Mouse (Mus musculus) left cerebral cortex, postnatal 25 days (tissue): Measurements from ENCODE around the gene Mphosph9. TPM values are rescaled to one million over a fixed set of nuclear protein-coding genes. Genes with fewer than 3 reads are reported as not detected.

Source experiments
- DNase-seq, 2 experiments: peaks; one replicate each; pipeline ENCODE4 v3.0.0; 2022; ENCODE audit warnings: low spot score in 2 of 2, mixed read lengths in 1 of 2
- intact Hi-C: fragments of 180-260 bp; cut with DNase I; formaldehyde crosslinking; loops from one replicate; pipeline ENCODE4 v1.15.1; 2025
- total RNA-seq, 2 experiments: library from RNA; stranded (reverse); gene quantifications; 2 replicates each; pipeline ENCODE4 v1.2.3; 2021

The Mphosph9 gene
- total RNA-seq, 2 experiments from 2014 or later, result 17.5 to 23.1 TPM

DNA sequence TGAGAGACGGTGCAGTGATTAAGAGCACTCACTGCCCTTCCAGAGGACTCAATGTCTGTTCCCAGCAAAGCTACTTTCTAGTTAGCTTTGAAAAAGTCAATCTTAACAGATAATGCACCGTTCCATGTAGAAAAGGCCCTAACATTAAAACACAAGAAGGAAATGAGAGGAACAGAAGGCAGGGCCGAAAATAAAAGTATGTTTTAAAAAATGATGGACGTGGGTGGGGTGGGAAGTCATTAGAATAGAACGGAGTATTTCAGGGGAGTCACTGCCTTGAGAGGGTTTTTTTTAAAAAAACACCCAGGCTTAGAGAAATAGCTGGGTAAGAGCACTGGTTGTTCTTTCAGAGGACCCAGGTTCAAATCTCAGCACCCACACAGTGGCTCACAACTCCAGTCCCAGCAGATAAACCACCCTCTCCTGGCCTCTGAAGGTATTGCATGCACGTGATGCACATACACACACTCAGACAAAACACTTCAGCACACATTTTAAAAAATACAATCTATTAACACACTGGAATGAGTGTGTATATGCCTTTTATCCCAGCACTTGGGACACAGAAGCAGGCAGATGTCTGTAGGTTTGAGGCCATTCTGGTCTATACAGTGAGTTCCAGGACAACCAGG is 40.0 kb downstream of the Mphosph9 start:
- DNase-seq, result peak in 1 of 2 experiments; percentile 90

DNA sequence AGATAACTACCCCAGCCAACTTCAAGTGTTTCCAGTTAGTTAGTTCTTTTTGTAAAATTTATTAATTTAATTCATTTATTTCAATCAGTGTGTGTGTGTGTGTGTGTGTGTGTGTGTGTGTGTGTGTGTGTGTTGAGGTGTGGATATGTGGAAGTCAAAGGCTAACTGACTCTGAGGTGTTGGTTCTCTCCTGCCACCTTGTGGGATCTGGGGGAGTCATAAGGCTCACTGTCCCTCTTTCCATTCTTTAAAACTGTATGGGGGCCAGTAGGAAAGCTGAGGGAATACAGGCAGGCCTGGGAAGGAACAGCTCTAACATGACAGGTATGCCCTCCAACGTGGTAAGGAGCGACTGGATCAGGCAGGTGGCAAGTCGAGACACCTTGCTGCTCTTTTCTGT is 43.4 kb downstream of the Mphosph9 start:
- DNase-seq, result no peak

More for the DNA sequence above, 40.0 kb downstream of the Mphosph9 start:
- intact Hi-C loops, result loop anchor here (5.0 kb wide), 2 partner anchors 35 to 125 kb away; no protein-coding TSS in a partner anchor

DNA sequence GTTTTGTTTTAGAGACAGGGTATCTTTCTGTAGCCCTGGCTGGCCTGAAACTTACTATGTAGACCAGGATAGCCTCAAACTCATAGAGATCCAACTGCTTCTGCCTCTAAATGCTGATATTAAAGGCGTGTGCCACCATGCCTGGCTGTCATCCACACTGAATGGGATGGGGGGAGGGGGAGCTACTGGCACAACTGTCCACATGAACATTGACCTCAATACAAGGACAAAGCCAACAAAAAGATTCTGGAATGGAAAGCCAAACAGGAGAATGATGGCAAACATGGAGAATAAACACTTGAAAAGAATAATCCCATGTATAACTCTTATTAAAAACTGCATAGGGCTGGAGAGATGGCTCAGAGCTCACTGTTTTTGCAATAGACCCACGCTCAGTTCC is 44.9 kb downstream of the Mphosph9 start:
- intact Hi-C loops, result no loop called here
- no peak for DNase-seq

More for the DNA sequence above, 43.4 kb downstream of the Mphosph9 start:
- intact Hi-C loops, result no loop called here

DNA sequence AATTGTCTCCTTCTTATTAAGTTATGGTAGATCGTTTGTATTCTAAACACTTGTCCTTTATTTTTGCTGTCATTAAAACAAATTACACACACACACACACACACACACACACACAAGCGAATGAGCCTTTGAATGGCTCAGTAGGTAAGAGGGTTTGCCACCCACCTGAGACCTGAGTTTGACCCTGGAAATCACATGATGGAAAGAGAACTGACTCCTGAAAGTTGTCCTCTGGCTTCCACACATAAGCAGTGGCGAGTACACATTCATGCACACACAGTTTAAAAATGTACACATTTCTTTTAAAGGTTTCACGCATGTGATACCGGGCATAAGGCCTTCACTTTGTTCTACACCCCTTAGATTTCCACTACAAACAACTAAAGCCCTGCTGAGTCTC is 57.5 kb downstream of the Mphosph9 start:
- intact Hi-C loops, result no loop called here
- DNase-seq, result no peak

GRCm38 (mm10) chr5:124269661-124270060 is 58.1 kb downstream of the Mphosph9 start:
- peak in 1 of 2 experiments; percentile 11 for DNase-seq
- intact Hi-C loops, result no loop called here

GRCm38 (mm10) chr5:124267652-124268051 is 60.1 kb downstream of the Mphosph9 start:
- intact Hi-C loops, result no loop called here
- no peak for DNase-seq

GRCm38 (mm10) chr5:124266821-124267220 is 61.0 kb downstream of the Mphosph9 start:
- no peak for DNase-seq
- intact Hi-C loops, result no loop called here

DNA sequence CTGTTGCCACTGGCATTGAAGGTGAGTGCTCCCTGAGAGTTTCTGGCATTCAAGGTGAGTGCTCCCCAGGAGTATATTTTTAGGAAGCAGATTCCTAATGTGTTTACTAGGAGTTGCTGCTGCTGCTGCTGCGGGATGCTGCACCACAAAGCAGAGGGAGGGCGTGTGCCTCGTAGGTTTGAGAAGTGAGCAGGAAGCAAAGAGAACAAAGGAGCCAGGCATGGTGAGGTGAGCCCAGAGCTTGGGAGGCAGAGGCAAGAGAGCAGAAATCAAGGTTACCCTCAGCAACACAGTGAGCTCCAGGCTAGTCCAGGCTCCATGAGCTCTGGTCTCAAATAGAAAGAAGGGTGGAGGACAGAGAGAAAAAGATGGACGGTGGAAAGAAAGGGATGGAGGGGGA is 64.5 kb downstream of the Mphosph9 start:
- no peak for DNase-seq
- intact Hi-C loops, result no loop called here

DNA sequence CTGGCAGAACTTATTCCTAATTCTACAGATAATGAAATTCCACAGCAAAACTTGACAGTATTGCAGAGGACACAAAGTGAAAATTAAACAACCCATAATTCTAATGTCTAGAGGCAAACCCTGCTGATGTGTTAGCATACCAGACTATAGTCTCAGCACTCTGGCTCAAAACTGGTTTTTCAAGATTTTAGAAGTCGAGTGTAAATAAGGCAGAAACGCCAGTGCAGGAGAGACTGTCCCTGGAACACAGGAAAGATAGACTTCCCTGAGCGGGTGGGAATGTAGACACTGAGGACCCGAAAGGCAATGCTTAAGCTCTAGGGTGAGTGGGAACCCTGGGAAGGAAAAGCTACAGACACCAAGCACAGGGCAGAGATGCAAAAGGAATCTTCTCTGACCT is 65.7 kb downstream of the Mphosph9 start:
- intact Hi-C loops, result no loop called here
- DNase-seq, result no peak

DNA sequence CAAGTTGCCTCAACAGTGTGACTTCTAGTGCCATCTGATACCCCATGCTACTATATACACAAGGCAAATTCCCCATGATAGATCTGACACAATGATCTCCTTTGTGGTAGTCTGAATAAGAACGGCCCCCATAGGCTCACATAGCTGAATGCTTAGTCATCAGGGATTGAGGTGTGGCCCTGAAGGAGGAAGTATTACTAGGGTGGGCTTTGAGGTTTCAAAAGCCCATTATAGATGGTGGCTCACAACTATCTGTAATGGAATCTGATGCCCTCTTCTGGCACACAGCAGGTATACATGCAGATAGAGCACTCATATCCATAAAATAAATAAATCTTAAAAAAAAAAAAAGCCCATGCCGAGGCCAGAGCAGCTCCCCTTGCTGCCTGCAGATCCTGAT is 68.6 kb downstream of the Mphosph9 start:
- no peak for DNase-seq
- intact Hi-C loops, result loop anchor here (5.0 kb wide), 1 partner anchor 97 kb away; no protein-coding TSS in a partner anchor

DNA sequence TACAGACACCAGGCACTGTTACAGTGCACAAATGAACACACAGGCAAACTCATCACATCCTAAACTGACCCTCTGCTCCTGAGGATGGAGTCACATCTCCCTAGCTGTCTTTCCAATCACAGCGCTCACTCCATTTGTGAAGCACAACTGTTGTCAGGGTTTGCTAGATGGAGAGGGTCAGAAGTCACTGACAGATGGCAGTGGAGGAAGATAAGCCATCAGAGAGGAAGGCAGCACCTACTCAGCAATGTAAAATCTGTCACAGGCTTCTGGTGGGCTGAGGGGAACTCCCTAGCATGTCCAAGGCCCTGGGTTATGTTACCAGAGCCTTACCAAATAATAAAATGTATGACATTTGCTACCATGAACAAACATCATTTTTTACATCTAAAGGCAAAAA is 69.7 kb downstream of the Mphosph9 start:
- DNase-seq, result no peak
- intact Hi-C loops, result loop anchor here (5.0 kb wide), 1 partner anchor 96 kb away; no protein-coding TSS in a partner anchor

GRCm38 (mm10) chr5:124255141-124255540 is 72.6 kb downstream of the Mphosph9 start:
- DNase-seq, result no peak
- intact Hi-C loops, result loop anchor here (5.0 kb wide), 1 partner anchor 93 kb away; no protein-coding TSS in a partner anchor

DNA sequence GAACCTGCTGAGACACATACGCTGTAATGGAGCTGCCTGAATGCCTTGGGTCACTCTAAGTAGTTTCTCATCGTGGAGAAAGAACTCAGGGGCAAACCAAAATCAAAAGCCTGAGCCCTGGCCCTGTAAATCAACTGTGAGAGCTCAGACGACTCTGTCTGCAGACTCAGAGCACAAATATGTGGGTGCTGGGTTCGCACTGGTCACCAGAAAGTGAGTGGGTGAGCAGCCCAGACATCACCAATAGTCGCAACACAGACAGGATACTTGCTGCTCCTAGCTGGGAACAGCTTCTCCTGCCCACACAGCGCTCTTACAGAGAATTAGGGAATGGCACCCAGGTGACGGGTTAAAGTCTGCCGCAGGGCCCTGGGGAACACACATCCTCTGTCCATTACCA is 74.2 kb downstream of the Mphosph9 start:
- intact Hi-C loops, result loop anchor here (2.0 to 5.0 kb wide), 2 partner anchors 34 to 35 kb away; no protein-coding TSS in a partner anchor
- DNase-seq, result no peak

DNA sequence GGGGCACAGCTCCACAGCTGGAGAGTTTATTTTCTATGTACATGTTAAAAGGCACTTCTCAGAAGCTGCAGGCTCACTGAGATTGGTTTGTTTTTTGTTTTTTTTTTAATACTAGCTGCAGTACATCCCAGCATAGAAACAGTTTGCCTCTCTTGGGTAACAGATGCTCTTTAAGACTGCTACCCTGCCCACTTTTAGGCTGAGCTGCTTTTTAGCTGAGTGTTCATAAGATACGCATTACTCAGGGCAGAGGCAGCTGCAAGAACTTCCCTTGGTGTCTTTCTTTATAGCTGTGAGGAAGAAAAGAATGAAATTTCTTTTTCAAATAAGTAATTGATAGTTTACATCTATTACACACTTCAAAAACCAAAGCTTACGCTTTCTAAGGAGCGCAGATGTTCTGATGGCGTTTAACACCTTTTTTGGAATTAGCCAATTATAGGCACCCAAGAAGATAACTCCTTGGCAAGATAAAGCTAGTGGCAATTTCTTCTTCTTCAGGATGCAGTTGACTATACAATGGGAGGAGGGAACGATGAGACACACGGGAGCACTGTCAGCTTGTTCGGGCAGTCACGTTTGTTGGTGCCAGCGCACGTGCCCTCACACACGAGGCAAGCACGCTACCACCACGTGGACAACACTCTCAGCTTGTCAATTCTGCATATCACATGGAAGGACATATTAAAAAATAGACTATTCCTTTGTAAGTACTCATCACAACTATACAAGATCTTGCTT is 75.0 kb downstream of the Mphosph9 start:
- intact Hi-C loops, result loop anchor here (2.0 to 5.0 kb wide), 2 partner anchors 34 to 35 kb away; no protein-coding TSS in a partner anchor
- peak in 1 of 2 experiments; percentile 68 for DNase-seq

- intact Hi-C loops, result loop anchor here (5.0 kb wide), 1 partner anchor 36 kb away; no protein-coding TSS in a partner anchor
Measured at GRCm38 (mm10) chr5:124251070-124251469, 76.7 kb downstream of the Mphosph9 start.

DNA sequence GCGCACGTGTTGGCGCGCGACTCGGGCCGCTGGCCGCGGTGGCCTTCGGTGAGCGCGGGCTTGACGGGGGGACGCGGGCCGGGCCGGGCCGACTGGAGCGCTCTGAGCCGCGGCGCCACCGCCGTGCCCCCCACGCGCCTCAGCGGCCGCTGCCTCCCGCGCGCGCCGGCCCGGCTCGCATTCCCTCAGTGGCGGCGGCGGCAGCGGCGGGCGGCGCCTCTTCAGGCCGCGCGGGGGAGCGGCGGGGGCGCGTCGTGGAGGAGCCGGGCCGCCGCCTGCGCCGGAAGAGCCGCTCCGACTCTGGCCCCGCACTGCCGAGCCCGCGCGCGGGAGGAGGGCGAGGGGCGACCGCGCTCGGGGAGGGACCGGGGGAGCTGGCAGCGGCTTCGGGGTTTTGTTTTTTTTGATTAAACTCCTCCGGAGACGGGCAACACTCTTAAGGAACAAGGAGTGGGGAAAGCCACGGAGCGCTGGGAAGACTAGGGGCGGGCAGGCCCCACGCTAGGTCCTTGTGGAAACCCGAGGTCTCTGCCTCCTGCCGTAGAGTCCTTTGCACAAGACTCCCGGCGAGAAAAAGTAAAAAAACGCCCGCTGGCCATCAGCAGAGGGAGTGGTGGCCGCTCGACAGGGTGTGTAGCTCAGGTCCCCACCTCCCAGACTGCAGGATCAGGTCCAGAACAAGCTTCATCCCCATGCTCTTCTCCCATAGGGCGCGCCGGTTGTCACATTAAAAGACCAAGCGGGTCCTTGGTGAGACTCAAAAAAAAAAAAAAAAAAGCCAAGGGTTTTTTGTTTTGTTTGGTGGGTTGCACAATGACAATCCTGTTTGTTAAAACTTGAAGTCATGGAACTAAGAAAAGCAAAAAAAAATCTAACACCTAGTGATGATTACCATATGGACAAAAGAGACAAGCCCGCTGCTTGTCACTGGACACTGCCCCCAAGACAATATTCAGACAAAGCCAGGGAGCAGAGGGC is 77.9 kb downstream of the Mphosph9 start, which contains the start of gene Pitpnm2:
Gene Pitpnm2 (minus strand): TSS at position 147 of the 978 bp plus-strand sequence.
- peak in 1 of 2 experiments; percentile 52 for DNase-seq
- intact Hi-C loops, result loop anchor here (2.0 to 5.0 kb wide), 2 partner anchors 37 to 63 kb away; no protein-coding TSS in a partner anchor

More at GRCm38 (mm10) chr5:124251070-124251469, 76.7 kb downstream of the Mphosph9 start:
- DNase-seq, result no peak

GRCm38 (mm10) chr5:124248845-124249613 is 78.7 kb downstream of the Mphosph9 start:
- intact Hi-C loops, result loop anchor here (2.0 kb wide), 1 partner anchor 62 kb away; no protein-coding TSS in a partner anchor
- peak in 1 of 2 experiments; percentile 61 for DNase-seq

DNA sequence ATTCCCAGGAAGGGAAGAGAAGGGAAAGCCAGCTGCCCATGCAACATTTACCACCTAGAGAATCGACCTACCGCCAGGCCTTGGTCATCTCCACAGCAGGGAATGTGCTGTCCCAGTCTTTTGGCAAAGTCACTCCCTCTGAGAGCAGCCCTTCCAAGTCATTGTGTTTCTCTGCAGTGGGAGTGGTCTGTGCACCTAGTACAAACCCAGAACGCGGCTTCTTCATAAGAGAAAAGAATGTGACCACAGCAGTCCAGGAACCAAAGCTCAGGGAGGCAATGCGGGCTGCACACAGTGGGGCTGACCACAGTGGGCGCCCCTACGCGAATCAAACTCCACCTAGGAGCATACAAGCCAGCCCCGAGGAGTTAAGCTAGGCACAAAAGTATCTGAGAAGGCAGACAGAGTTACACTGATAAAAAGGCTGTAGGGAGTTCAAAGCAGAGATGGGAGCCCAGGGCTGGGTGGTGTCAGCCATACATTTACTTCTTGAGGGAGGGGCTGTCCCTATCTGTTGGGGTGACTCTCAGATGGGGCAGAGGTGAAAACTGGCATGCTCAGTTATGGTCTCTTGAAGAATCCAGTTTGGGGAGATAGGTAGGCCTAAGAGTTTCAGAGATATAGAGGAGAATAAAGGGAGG is 79.7 kb downstream of the Mphosph9 start:
- DNase-seq, result peak in 1 of 2 experiments; percentile 36

More for the DNA sequence above, 79.7 kb downstream of the Mphosph9 start:
- intact Hi-C loops, result loop anchor here (2.0 kb wide), 1 partner anchor 61 kb away; no protein-coding TSS in a partner anchor
